Mouse (Mus musculus): Measurements from ENCODE around the gene Htr6. TPM values are rescaled to one million over a fixed set of nuclear protein-coding genes. Genes with fewer than 3 reads are reported as not detected.
A peak's percentile ranks its signal among the peaks of the same experiment; 100 is the strongest.

The Htr6 gene
- polyA plus RNA-seq, 1 experiment from 2014 or later: not detected

DNA sequence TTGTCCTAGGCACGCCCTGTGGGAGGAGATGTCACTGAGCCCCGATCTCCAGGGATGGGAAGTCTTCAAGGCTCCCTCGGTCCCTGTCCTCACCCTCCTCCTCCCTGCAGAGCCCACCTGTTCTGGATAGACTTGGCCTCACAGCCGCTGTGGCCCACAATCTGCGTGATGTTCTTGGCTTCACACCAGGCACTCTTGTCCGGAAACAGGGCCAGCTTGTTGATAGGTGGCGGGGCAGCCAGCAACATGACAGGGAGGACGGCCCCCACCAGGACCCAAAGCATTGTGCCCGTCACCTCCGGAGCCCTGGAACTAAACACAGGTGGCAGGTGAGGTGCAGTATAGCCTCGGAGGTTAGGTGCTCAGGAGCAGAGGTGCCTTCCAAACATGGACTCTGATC is 10.0 kb upstream of the Htr6 start:
- Histone ChIP-seq H3K36me3 (no peaks in the 10 kb centered on the region), H3K9me3 (no peaks in the 10 kb centered on the region), H3K4me1 (peaks cover 17% of the 10 kb centered on the region), H3K9ac (no peak overlapping the region), H3K27ac (no peak overlapping the region), H3K4me2 (replicated peaks) (no peak overlapping the region), H3K4me3 (no peak overlapping the region), H3K27me3 (replicated peaks) (peaks cover 12% of the 10 kb centered on the region)
- ATAC-seq (ENCODE audit: low FRiP score, low read depth): no peak
- WGBS: 72% methylated on average over 11 of the region's 11 CpGs

DNA sequence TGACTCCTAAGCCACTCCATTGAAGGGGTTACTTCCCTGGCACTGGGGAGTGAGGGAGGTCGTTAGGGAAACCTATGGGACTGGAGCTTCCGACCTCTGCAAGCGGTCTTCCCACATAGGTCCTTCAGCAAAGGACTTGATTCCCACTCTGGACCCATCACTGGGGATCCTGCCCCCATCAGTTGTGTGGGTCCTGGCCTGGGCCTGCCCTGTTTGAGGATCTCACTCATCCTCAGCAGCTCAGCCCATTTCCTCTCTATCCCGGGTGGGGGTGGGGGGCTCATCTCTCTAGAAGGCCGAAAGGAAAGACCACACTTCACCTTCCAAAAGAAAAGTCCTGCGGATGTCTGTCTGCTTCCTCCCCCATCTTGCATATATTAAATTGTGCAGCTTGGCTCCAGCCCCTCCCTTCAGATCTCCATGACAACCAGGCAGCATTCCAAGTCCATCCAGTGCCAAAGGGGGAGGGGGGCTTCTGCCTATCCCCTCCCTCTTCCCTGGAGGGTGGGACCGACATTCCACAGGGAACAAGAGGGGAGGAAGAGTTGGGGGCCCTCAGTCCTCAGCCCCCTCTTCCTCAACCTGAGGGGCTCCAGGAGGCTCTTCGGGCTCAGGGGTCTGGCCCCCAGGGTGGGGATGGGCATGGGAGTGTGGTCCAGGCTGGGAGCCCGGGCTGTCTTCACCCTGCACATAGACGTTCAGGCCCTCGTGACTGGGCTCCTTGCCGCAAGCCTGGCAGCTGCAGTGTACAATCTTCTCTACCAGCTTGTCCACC is 7.6 kb upstream of the Htr6 start:
- Histone ChIP-seq H3K27ac (no peak overlapping the region), H3K9me3 (no peaks in the 10 kb centered on the region), H3K27me3 (replicated peaks) (peaks cover under 1% of the 10 kb centered on the region), H3K36me3 (no peaks in the 10 kb centered on the region), H3K4me1 (peaks cover 16% of the 10 kb centered on the region), H3K4me3 (no peak overlapping the region), H3K9ac (peak overlapping the region; percentile 2; the same call in 1 of the 2 replicates), H3K4me2 (replicated peaks) (peak overlapping the region; percentile 40)
- 35% methylated on average over 12 of the region's 12 CpGs for WGBS
- peak; percentile 70 for ATAC-seq (ENCODE audit: low FRiP score, low read depth)

GRCm38 (mm10) chr4:139081270-139081931 is 6.0 kb upstream of the Htr6 start:
- H3K4me3 ChIP-seq: no peak overlapping the region
- H3K9ac ChIP-seq: no peak overlapping the region
- no peaks in the 10 kb centered on the region for H3K9me3 ChIP-seq
- no peaks in the 10 kb centered on the region for H3K36me3 ChIP-seq
- WGBS: 76% methylated on average over 18 of the region's 18 CpGs
- H3K4me1 ChIP-seq: peaks cover 16% of the 10 kb centered on the region
- no peak overlapping the region for H3K27ac ChIP-seq
- no peak overlapping the region for H3K4me2 ChIP-seq (replicated peaks)
- ATAC-seq (ENCODE audit: low FRiP score, low read depth): no peak
- H3K27me3 ChIP-seq (replicated peaks): peaks cover 16% of the 10 kb centered on the region

DNA sequence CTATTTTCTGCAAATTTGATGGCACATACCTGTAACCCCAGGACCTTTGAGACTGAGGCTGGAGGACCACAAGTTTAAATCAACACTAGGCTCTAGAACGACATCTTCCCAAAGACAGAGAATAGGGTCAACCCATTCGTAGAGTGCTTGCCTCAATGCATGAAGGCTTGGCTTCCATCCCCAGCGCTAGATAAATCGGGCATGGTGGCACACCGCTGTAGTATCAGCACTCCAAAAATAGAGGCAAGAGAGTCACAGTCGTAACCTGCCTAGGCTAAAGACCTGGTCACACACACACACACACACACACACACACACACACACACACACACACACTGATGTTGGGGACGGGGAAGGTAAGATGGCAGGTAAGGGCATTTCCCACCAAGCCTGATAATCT is 4.9 kb upstream of the Htr6 start:
- H3K27me3 ChIP-seq (replicated peaks): peaks cover 28% of the 10 kb centered on the region
- no peak overlapping the region for H3K4me2 ChIP-seq (replicated peaks)
- peaks cover 20% of the 10 kb centered on the region for H3K4me1 ChIP-seq
- WGBS: 93% methylated on average over 7 of the region's 7 CpGs
- H3K4me3 ChIP-seq: no peak overlapping the region
- H3K9ac ChIP-seq: no peak overlapping the region
- H3K36me3 ChIP-seq: no peaks in the 10 kb centered on the region
- no peaks in the 10 kb centered on the region for H3K9me3 ChIP-seq
- no peak overlapping the region for H3K27ac ChIP-seq
- ATAC-seq (ENCODE audit: low FRiP score, low read depth): no peak

GRCm38 (mm10) chr4:139079439-139079838 is 4.1 kb upstream of the Htr6 start:
- Histone ChIP-seq H3K4me3 (no peak overlapping the region), H3K36me3 (no peaks in the 10 kb centered on the region), H3K27me3 (replicated peaks) (peaks cover 36% of the 10 kb centered on the region), H3K9me3 (no peaks in the 10 kb centered on the region), H3K4me1 (peaks cover 28% of the 10 kb centered on the region), H3K4me2 (replicated peaks) (no peak overlapping the region), H3K9ac (no peak overlapping the region), H3K27ac (no peak overlapping the region)
- no peak for ATAC-seq (ENCODE audit: low FRiP score, low read depth)
- WGBS: 84% methylated on average over 11 of the region's 11 CpGs

DNA sequence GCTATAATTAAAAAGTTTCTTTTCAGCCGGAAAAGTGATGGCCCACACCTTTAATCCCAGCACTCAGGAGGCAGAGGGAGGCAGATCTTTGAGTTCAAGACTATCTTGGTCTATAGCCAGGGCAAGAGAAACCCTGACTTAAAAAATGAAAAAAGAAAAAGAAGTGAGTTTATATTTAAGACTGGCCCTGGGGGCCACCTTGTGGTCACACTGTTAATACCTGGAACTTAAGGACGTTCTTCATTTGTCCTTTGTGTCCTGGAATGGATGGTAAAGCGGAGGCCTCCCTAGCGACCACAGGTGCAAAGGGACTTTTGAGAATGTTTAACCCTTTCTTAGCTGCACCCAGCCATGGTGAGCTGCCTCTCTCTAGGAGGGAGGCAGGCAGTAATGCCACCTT is 3.4 kb upstream of the Htr6 start:
- no peaks in the 10 kb centered on the region for H3K36me3 ChIP-seq
- no peak overlapping the region for H3K4me3 ChIP-seq
- peaks cover 43% of the 10 kb centered on the region for H3K27me3 ChIP-seq (replicated peaks)
- H3K27ac ChIP-seq: no peak overlapping the region
- H3K4me2 ChIP-seq (replicated peaks): no peak overlapping the region
- no peak overlapping the region for H3K9ac ChIP-seq
- no peaks in the 10 kb centered on the region for H3K9me3 ChIP-seq
- peaks cover 28% of the 10 kb centered on the region for H3K4me1 ChIP-seq
- no peak for ATAC-seq (ENCODE audit: low FRiP score, low read depth)
- WGBS: 20% methylated on average over 4 of the region's 4 CpGs

GRCm38 (mm10) chr4:139078313-139078712 is 2.9 kb upstream of the Htr6 start:
- no peak overlapping the region for H3K4me2 ChIP-seq (replicated peaks)
- H3K4me1 ChIP-seq: peaks cover 24% of the 10 kb centered on the region
- H3K27me3 ChIP-seq (replicated peaks): peaks cover 47% of the 10 kb centered on the region
- no peak overlapping the region for H3K27ac ChIP-seq
- H3K4me3 ChIP-seq: no peak overlapping the region
- H3K9ac ChIP-seq: no peak overlapping the region
- ATAC-seq (ENCODE audit: low FRiP score, low read depth): no peak
- H3K36me3 ChIP-seq: no peaks in the 10 kb centered on the region
- no peaks in the 10 kb centered on the region for H3K9me3 ChIP-seq
- WGBS: 42% methylated on average over 2 of the region's 2 CpGs

DNA sequence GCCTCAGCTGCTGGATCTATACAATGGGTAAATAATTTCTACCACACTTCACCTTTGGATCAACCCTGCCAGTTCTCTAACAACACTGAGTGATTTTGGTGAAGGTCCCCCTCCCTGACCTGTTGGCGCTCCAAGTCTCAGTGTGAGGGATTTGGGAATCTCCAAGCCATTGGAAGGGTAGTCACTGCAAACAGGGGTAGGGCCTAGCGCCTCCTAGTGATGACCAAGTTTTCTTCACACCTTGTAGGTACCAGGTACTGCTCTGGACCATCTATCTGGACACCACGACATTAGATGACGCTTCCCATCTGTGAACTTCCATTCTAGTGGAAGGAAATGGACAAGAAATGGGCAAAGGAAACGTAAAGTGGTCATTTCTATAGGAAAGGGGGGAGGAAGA is 545 bp upstream of the Htr6 start:
- Histone ChIP-seq H3K36me3 (no peaks in the 10 kb centered on the region), H3K4me3 (peak overlapping the region; percentile 43; the same call in 1 of the 2 replicates), H3K27me3 (replicated peaks) (peaks cover 63% of the 10 kb centered on the region), H3K4me1 (peaks cover 12% of the 10 kb centered on the region), H3K27ac (no peak overlapping the region), H3K9ac (no peak overlapping the region), H3K9me3 (no peaks in the 10 kb centered on the region), H3K4me2 (replicated peaks) (peak overlapping the region; percentile 85; the same call in 1 of the 2 replicates)
- no peak for ATAC-seq (ENCODE audit: low FRiP score, low read depth)
- 14% methylated on average over 5 of the region's 5 CpGs for WGBS

- Histone ChIP-seq H3K4me2 (replicated peaks) (peak overlapping the region; percentile 85; the same call in 1 of the 2 replicates), H3K27me3 (replicated peaks) (peaks cover 67% of the 10 kb centered on the region)
- 19% methylated on average over 29 of the region's 29 CpGs for WGBS
These were observed 1.3 kb downstream of the Htr6 start for GRCm38 (mm10) chr4:139074060-139074459.

GRCm38 (mm10) chr4:139068287-139068686 is 7.1 kb downstream of the Htr6 start:
- Histone ChIP-seq H3K27me3 (replicated peaks) (peaks cover 20% of the 10 kb centered on the region), H3K9ac (no peak overlapping the region), H3K4me1 (no peaks in the 10 kb centered on the region), H3K4me3 (no peak overlapping the region), H3K4me2 (replicated peaks) (no peak overlapping the region), H3K27ac (no peak overlapping the region), H3K9me3 (no peaks in the 10 kb centered on the region), H3K36me3 (no peaks in the 10 kb centered on the region)
- WGBS: 49% methylated on average over 4 of the region's 4 CpGs
- ATAC-seq (ENCODE audit: low FRiP score, low read depth): no peak

More at GRCm38 (mm10) chr4:139074060-139074459, 1.3 kb downstream of the Htr6 start:
- no peaks in the 10 kb centered on the region for H3K36me3 ChIP-seq
- no peak overlapping the region for H3K9ac ChIP-seq
- no peak overlapping the region for H3K27ac ChIP-seq
- peak overlapping the region; percentile 43; the same call in 1 of the 2 replicates for H3K4me3 ChIP-seq
- no peaks in the 10 kb centered on the region for H3K9me3 ChIP-seq
- no peak for ATAC-seq (ENCODE audit: low FRiP score, low read depth)
- H3K4me1 ChIP-seq: peaks cover 12% of the 10 kb centered on the region

- Histone ChIP-seq H3K27ac (no peak overlapping the region), H3K9ac (no peak overlapping the region), H3K9me3 (no peaks in the 10 kb centered on the region), H3K4me2 (replicated peaks) (no peak overlapping the region), H3K4me3 (no peak overlapping the region), H3K4me1 (no peaks in the 10 kb centered on the region), H3K36me3 (no peaks in the 10 kb centered on the region), H3K27me3 (replicated peaks) (peaks cover 4% of the 10 kb centered on the region; the same call in 1 of the 2 replicates)
- WGBS: 91% methylated on average over 5 of the region's 5 CpGs
- no peak for ATAC-seq (ENCODE audit: low FRiP score, low read depth)
These were observed 10.5 kb downstream of the Htr6 start for GRCm38 (mm10) chr4:139064831-139065230.

- Histone ChIP-seq H3K4me3 (no peak overlapping the region), H3K27me3 (replicated peaks) (no peaks in the 10 kb centered on the region; the same call in none of the 2 replicates), H3K4me1 (no peaks in the 10 kb centered on the region), H3K36me3 (no peaks in the 10 kb centered on the region), H3K4me2 (replicated peaks) (no peak overlapping the region), H3K9ac (no peak overlapping the region), H3K27ac (no peak overlapping the region), H3K9me3 (no peaks in the 10 kb centered on the region)
- ATAC-seq (ENCODE audit: low FRiP score, low read depth): no peak
- WGBS: 9% methylated on average over 7 of the region's 7 CpGs
These were observed 15.8 kb downstream of the Htr6 start for GRCm38 (mm10) chr4:139059569-139059968.

All from neural tube, embryonic 12.5 days (tissue).